Mouse (Mus musculus) megakaryocyte, embryonic 14.5 days (primary cell): ENCODE measurements at regions not wholly inside any gene's neighbourhood (a gene's known extent, or its start where the extent isn't known, plus 50 kb on each side); places are given as distances from the start of the nearest gene placed in this dataset.

Experiments
- FLI1 ChIP-seq: IDR thresholded peaks from 2 replicates; pipeline ENCODE4 v1.6.1; 2012; ENCODE audit warnings: low read length, inconsistent platforms, mixed read lengths
- GATA1 ChIP-seq: IDR thresholded peaks from 3 replicates; pipeline ENCODE4 v1.6.1; 2012; ENCODE audit warnings: mixed read lengths, low read length, inconsistent platforms, borderline replicate concordance

- TF ChIP-seq FLI1 (no peak), GATA1 (no peak)
Observed at GRCm38 (mm10) chr4:87384469-87385044, 154.3 kb upstream of the Slc24a2 start.
